Mouse (Mus musculus) layer of hippocampus, postnatal 14 days (tissue): ENCODE measurements around the gene Igfbp6. TPM values are rescaled to one million over a fixed set of nuclear protein-coding genes. Genes with fewer than 3 reads are reported as not detected.
A peak's percentile ranks its signal among the peaks of the same experiment; 100 is the strongest.

Experiments
- DNase-seq, 2 experiments: peaks; one replicate each; pipeline ENCODE4 v3.0.0; 2021 to 2022; ENCODE audit warnings: low spot score in 2 of 2, mixed read lengths in 1 of 2
- total RNA-seq, 2 experiments: library from RNA; stranded (reverse); gene quantifications; 2 replicates each; pipeline ENCODE4 v1.2.3; 2021

Igfbp6 gene
- total RNA-seq, 2 experiments from 2014 or later, result 3.0 to 4.0 TPM

- DNase-seq, result no peak
Measured at GRCm38 (mm10) chr15:102173581-102173980, 29.4 kb downstream of the Igfbp6 start.

GRCm38 (mm10) chr15:102175736-102176319 is 31.7 kb downstream of the Igfbp6 start:
- no peak for DNase-seq

- no peak for DNase-seq
Measured at GRCm38 (mm10) chr15:102176571-102177316, 32.6 kb downstream of the Igfbp6 start.

- DNase-seq, result no peak
Measured at GRCm38 (mm10) chr15:102177417-102177816, 33.3 kb downstream of the Igfbp6 start.

- peak; percentile 69 to 73 for DNase-seq
Measured at GRCm38 (mm10) chr15:102178279-102178678, 34.1 kb downstream of the Igfbp6 start.

GRCm38 (mm10) chr15:102179106-102179505 is 34.9 kb downstream of the Igfbp6 start:
- no peak for DNase-seq

GRCm38 (mm10) chr15:102179924-102180323 is 35.8 kb downstream of the Igfbp6 start:
- no peak for DNase-seq

- no peak for DNase-seq
Measured at GRCm38 (mm10) chr15:102183076-102183475, 38.9 kb downstream of the Igfbp6 start.

GRCm38 (mm10) chr15:102186239-102186638 is 42.1 kb downstream of the Igfbp6 start:
- DNase-seq, result no peak

- no peak for DNase-seq
Measured at GRCm38 (mm10) chr15:102188096-102188495, 43.9 kb downstream of the Igfbp6 start.

- DNase-seq, result no peak
Measured at GRCm38 (mm10) chr15:102188883-102189282, 44.7 kb downstream of the Igfbp6 start.

- no peak for DNase-seq
Measured at GRCm38 (mm10) chr15:102191699-102192098, 47.5 kb downstream of the Igfbp6 start.

GRCm38 (mm10) chr15:102192271-102192812 is 48.2 kb downstream of the Igfbp6 start:
- no peak for DNase-seq

GRCm38 (mm10) chr15:102192820-102193386 is 48.7 kb downstream of the Igfbp6 start:
- no peak for DNase-seq

GRCm38 (mm10) chr15:102193652-102194051 is 49.5 kb downstream of the Igfbp6 start:
- no peak for DNase-seq

- no peak for DNase-seq
Measured at GRCm38 (mm10) chr15:102194439-102194838, 50.3 kb downstream of the Igfbp6 start.

GRCm38 (mm10) chr15:102195373-102195772 is 51.2 kb downstream of the Igfbp6 start:
- no peak for DNase-seq

- no peak for DNase-seq
Measured at GRCm38 (mm10) chr15:102198841-102199240, 54.7 kb downstream of the Igfbp6 start.
